Mouse (Mus musculus) urinary bladder, postnatal 25 days (tissue): ENCODE measurements around the gene Rerg.

Experiments used
- DNase-seq: peaks from one replicate; pipeline ENCODE4 v3.0.0; 2022; ENCODE audit warnings: low spot score

The Rerg gene

DNA sequence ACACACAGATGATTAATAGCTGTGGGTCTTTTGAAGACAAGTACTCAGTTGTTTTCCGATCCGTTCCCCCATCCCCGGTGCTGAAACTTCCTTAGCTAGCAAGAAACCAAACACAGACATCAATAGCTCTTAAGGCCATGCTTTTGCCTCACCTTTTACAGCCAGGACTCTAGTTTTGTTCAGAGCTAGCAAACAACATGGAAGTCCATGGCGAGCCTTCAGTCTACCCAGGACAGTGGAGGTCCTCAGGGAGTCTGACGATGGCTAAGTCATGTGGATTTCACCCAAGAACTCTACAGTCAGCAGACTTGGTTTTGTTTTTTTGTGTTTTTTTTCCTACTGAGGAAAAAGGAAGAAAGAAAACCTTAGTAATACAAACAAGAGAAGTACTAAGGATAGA is 43.4 kb downstream of the Rerg start:
- no peak for DNase-seq

DNA sequence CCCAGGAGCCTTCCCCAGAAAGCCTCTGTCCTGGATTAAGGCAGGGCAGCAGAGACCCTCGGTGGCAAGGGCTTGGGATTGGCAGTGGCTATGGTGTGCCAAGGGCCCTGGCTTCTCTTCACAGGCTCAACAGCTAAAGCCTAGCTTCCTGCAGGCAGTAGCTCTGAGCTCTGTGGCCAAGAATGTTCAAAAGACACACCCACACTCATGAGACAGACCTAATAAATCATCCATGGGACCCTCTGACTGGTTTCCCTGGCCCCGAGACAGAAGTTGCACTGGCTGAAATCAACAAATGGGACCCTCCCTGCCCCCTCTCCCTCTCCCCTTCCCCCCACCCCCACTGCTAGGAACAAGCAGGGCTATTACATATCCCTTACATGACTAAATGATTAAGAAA is 44.1 kb downstream of the Rerg start:
- no peak for DNase-seq

DNA sequence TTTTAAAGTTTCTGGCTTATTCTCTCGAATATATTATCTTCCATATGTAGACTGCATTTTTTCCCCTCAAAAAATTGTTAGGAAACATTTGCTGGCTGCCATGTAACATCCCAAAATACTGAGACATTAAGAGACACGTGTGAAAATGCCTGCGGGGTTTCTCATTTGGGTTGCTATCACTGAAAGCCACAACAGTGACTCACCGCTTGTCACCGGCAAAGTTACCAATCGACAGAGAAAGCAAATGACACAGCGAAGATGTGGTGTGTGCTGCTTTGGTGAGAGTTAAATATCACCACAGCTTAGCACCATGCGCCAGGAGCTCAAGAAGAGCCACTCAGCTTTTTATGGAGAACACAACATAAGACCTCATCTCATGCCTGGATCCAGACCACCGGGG is 44.9 kb downstream of the Rerg start:
- DNase-seq = no peak

DNA sequence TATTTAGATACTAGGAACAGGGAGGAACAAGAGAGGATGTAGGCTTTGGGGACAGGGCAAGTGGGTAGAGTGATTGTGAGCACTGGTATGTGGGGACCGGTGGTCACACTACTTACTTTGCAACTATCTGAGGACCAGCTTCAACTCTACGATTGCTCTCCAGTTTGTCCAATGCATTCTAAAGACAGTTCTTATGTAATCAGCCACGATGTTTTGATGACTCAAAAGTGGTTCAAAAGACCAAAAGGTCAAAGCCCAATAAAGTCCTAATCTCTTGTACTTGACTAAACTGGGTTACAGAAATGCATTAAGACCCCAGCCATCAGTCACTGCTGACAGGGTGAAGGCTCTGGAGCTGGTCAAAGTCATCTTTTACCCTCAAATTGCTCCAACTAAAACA is 45.3 kb downstream of the Rerg start:
- no peak for DNase-seq

- no peak for DNase-seq
Observed at GRCm38 (mm10) chr6:137116849-137117473, 53.3 kb downstream of the Rerg start.

DNA sequence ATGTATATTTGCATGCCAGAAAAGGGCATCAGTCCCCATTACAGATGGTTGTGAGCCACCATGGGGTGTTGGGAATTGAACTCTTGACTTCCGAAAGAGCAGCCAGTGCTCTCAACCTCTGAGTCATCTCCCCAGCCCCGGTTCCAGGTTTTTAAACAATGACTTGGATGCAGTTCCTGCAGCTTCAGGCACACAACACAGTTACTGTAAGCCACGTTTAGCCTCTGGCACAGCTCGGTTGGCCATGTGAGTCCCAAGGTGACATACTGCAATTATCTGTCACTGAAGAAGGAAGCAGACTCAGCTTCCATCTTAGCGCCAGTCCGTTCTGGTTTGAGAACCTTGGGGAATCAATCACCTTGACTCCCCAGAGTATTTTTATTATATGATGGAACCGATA is 55.4 kb downstream of the Rerg start:
- no peak for DNase-seq

DNA sequence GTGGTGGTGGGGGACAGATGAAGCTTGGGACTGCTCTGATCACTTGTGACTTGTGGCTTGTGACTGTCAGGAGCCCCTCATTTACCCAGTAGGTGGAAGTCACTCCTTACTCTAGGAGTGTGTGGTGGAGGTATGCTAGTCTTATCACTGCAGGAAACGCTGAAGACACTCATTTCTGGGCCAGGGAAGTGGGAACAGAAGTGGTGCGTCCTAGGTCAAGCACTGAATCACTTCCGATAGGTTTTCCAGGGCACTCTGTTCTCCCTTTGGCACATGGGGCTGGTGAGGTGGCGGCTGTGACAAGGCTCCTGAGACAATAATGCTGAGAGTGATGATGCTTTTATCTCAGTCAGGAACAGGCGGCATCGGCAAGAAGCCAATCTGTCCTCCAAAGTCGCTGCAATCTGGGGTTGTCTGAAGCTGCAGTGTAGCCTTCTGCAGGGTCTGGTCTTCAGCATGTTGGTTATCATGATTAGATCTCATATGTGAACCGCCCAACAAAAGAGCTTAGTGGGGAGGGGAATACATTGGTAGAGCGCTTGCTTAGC is 59.0 kb downstream of the Rerg start:
- no peak for DNase-seq

- no peak for DNase-seq
Observed at GRCm38 (mm10) chr6:137110778-137111174, 59.5 kb downstream of the Rerg start.

DNA sequence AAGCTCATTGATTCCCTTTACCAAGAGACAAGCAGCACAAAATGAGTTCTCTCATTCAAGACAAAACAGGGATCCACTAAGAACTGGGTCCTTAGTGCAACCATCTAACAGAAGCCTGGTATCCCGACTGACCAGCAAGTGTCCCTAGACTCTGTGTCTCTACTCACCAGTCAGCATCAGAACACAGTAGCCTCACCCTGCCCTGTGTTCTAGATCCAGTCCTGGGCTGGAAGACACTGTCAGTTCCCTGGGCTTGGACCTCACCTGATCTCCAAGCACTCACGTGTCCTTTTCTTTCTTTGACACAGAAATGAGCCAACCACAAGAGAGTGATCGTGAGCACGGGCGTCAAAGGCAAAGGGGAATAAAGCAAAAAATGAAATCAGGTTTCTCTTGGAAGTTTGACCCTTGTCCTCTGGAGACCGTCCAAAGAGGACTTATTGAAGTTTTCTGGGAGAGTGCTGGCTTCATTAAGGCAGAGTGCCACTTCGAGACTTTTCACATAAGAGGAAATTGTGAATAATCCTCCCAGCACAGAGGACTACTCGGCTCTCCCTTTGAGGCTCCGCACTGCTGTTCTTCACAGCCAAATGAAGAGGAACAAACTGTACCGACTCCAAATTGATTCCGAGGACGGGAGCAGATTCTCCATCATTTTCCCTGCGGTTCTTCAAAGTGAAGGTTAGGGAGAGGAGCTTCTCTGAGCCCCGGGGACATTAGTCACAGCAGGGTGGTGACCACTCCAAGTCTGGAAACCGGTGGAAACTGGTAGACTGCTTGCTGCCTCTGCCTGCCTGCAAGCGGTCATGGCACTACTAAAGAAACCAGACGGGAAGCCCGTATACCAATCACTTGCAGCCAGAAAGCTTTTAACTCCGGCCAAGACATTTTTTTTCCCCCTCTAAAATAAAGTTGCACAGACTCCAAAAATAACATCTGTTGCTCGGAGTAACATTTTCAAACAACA is 60.2 kb downstream of the Rerg start:
- no peak for DNase-seq

GRCm38 (mm10) chr6:137105285-137105684 is 65.0 kb downstream of the Rerg start:
- DNase-seq = no peak

- no peak for DNase-seq
Observed at GRCm38 (mm10) chr6:137102662-137103179, 67.6 kb downstream of the Rerg start.

DNA sequence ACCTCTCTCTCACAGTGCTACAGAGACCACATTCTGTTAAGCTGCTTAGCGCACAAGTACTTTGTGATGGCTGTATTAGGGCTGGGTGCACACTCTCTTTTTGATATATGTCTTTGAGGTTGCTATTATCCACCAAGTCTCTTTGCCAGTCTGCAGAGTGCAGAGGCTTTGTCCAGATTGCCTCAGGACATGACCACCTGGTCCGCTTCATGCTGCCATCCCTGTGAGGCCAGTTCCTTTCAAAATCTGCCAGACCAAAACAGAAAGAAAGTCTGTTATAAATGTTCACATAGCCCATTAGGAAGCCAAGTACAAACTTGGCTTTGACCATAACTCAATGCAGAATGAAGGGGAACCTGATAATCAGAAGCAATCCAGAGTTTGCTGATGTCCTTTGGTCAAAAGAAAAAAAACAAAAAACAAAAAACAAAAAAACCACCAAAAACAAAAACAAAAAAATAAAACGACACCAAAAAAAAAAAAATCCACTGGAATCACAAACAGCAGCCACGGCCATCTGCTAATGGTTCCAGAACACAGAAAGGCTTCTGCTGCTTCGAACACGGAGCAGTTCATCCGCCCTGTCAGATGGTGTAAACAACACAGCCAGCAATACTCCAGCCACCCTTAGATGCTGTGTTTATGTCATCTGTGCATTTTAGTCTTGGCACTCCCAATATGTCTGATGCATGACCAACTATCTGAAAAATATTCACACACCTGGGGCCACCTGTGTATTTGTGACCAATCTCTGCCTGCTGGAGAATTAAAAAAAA is 68.2 kb downstream of the Rerg start:
- DNase-seq = no peak

- no peak for DNase-seq
Observed at GRCm38 (mm10) chr6:137100259-137100658, 70.0 kb downstream of the Rerg start.

DNA sequence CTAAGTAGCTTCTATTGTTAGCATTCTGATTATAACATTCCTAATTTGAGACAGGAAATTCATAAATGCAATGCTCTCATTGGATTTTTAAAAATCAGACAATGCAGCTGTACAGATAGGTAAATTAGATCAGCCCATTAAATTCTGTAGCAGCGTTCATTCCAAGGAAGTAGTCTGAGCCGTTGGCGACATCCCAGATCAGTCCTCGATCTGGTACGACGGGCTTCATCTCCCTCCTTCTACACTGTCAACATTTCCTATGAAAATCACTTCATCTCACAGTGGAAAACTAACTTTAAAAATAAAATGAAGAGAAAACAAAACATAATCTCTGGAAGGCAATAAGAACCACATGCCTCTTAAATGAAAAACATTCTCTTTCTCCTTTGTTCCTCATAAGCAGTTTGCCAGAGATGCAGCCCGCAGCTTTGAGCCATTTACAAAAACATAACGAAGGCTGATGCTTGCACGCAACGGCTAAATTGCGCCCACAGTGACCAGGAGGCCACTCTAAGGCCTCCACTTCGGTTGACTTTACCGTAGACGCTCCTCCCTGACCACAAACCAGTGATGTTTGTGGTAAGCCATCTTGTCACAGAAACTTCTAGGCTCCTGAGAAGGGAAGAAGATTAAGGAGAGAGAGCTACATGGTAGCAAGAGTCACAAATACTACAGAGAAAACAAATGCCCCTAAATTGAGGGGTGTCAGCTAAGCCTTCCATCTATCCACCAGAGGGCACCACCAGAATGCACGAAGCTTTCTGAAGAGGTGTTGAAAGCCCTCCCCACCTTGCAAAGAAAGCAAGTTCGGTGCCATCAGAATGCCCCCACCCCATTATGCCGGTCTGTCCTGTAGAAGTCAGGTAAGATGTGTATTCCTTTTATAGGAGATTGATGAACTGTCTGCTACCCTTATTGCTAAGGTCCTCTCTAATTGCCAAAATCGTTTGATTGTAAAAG is 71.8 kb downstream of the Rerg start:
- DNase-seq = no peak

- no peak for DNase-seq
Observed at GRCm38 (mm10) chr6:137094475-137094874, 75.8 kb downstream of the Rerg start.

GRCm38 (mm10) chr6:137088469-137088868 is 81.8 kb downstream of the Rerg start:
- no peak for DNase-seq

DNA sequence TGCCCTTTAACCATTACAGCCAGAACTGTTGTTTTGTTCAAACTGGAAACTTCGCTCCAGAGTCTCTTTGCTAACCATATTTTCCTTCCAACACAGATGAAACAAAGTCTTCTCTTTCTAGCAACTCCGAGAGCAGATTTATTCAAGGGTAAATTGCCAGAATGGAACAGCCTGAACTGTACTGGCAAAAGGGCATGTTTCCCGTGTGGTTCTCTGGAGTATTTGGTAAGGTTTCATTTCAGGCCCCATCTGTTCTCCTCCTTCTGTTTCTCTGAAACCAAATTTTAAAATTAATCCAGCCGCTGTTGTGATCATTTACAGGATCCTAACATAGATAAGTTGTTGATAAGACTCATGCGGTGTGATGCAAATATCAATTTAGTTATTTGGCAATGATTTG is 82.3 kb downstream of the Rerg start:
- no peak for DNase-seq

GRCm38 (mm10) chr6:137087470-137087869 is 82.8 kb downstream of the Rerg start:
- no peak for DNase-seq

- DNase-seq = no peak
Observed at GRCm38 (mm10) chr6:137079701-137080100, 90.6 kb downstream of the Rerg start.

- DNase-seq = no peak
Observed at GRCm38 (mm10) chr6:137076731-137077130, 93.6 kb downstream of the Rerg start.

GRCm38 (mm10) chr6:137076225-137076624 is 94.1 kb downstream of the Rerg start:
- no peak for DNase-seq
